Mouse (Mus musculus): ENCODE measurements around the gene Lgals4.

The Lgals4 gene

GRCm38 (mm10) chr7:28806869-28807268 is 26.8 kb upstream of the Lgals4 start:
- in situ Hi-C loops (cut with MboI; ENCODE audit: unreplicated experiment in 2 of 2), result loop anchor here in 1 of 2 experiments (25.0 kb wide), 2 partner anchors 1280 to 1345 kb away; partner anchors contain the start of genes Gm26920, Sertad3, Zfp260 and Zfp566

DNA sequence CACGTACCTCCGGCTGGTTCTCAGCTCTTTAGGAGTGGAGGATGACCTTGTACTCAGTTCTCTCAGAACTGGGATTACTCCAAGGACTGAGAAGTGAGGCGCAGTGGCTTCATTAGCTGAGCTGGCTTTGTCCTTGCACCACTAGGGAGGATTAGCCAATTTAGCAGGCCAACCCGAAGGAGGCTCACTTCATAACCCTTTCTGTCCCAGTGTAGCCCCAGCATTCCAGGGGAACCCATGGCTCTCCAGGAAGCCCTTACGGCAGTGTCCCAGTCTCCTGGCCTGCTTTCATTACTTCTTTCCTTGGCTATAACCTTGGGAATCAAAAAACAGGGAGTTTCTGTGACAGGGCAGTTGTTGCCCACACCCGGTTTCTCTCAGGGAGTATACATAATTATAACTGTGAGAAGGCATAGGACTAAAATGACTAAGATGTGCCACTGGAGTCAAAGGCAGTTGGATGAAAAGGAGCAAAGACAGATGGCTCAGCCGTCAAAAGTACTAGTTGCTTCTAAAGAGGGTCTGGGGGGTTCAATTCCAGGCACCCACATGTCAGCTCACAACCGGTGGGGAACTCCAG is 25.9 kb upstream of the Lgals4 start:
- in situ Hi-C loops (cut with MboI; ENCODE audit: unreplicated experiment in 2 of 2), result loop anchor here in 1 of 2 experiments (25.0 kb wide), 2 partner anchors 1280 to 1345 kb away; partner anchors contain the start of genes Gm26920, Sertad3, Zfp260 and Zfp566

DNA sequence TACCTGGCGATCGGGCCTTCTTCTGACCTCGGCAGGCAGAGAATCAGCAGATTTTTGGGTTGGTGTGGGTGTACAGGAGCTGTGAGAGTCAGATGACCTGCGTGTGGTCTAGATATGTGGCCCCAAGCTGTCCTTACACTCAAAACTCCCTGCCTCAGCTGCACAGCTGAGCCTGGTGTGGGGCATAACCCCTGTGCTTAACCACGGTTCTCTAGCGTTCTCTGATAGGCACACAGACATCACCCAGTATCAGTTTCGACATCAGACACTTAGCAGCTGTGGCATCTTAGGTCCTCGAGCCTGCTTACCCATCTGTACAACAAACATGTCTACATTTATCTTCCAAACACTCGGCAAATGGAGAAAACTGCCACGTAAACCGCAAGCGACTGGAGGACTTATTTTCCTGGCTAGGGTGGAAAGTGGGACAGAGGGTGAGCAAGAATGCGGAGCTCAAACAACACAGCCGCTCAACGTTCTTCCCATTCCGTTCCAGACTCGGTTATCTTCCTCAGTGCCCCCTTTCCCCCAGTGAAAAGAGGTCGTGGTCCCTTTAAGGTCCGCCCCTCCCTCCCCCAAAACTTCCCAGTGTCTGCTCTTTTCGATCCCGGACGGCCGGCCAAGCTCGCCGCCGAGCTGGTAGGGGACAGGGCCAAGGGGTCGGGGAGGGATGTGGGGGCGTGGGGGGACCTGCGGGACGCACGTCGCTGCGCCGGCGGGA is 25.3 kb upstream of the Lgals4 start, which contains the start of gene Hnrnpl:
Gene Hnrnpl, plus strand, starts transcription at position 321 of the 721 bp plus-strand sequence.
- in situ Hi-C loops (cut with MboI; ENCODE audit: unreplicated experiment in 2 of 2), result loop anchor here in 1 of 2 experiments (25.0 kb wide), 2 partner anchors 1279 to 1346 kb away; partner anchors contain the start of genes Gm26920, Sertad3, Zfp260 and Zfp566

- in situ Hi-C loops (cut with MboI; ENCODE audit: unreplicated experiment in 2 of 2), result loop anchor here in 1 of 2 experiments (25.0 kb wide), 2 partner anchors 1278 to 1347 kb away; partner anchors contain the start of genes Gm26920, Sertad3, Zfp260 and Zfp566
These were observed 24.7 kb upstream of the Lgals4 start for GRCm38 (mm10) chr7:28808957-28809393.

DNA sequence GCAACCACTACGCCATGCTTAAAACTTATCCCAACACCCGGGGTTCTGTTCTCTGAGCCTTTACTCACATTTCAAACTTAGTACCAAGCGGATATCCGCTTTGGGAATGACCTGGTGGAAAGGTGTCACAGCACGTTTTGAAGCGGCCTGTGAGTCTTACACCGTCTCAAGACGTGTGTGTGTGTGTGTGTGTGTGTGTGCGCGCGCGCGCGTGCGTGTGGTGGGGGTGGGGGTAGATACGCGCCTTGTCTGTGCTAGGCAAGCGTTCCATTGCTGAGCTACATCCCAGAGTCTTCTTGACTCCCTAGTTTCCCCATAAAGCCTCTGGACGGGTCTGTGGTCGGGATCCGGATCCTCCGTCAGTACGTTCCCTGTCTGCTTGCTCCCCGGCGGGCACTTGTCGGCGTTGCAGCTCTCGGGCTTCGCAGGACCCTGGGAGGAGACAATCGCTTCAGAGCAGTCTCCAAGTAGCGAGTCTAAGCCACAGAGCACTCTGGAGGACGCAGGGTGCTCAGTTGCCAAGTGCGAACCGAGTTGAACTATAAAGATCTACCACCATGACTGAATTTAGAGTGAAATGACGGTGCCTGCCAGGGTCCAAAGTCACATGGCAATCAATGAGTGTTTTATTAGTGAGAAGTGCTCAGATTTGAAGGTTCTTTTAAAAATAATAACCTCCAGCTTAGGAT is 24.1 kb upstream of the Lgals4 start:
- in situ Hi-C loops (cut with MboI; ENCODE audit: unreplicated experiment in 2 of 2), result loop anchor here in 1 of 2 experiments (25.0 kb wide), 2 partner anchors 1278 to 1347 kb away; partner anchors contain the start of genes Gm26920, Sertad3, Zfp260 and Zfp566

DNA sequence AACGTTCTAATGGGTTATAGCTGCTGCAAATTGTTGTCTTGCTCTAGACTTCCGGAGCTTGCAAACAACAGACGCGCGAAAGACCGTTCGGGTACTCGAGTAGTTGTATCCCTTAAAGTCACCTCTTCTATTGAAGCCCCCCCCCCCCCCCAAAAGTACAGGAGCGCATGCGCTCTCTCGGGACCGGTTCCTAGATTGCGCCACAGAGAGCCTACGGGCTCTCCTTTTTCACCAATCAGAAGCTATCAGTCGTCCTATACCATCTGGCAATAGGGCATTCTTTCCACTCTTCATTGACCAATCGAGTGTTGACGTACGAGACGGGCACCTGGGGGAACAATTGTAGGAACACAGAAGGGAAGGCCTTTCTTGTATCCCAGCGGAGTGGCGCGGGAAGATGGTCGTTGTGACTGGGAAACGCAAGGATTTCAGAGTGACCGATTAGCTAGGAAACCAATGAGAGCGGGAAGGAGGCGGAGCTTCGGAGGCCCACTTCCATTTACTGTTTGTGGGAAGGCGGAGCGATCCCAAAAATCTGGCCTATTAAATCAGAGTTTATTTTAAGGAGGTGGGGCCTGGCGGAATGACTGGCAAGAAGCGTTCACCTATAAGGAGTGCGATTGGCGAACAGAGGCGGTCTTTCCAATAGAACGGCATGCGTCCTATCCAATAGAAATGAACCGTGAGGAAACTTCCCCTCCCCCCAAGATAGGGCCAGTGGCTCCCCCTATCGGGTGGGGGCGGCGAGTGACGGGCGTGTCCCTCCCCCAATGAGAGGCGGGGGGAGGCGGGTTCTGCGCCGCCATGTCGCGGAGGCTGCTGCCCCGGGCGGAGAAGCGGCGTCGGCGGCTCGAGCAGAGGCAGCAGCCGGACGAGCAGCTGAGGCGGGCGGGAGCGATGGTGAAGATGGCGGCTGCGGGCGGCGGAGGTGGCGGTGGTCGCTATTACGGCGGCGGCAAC is 23.3 kb upstream of the Lgals4 start:
- in situ Hi-C loops (cut with MboI; ENCODE audit: unreplicated experiment in 2 of 2), result loop anchor here in 1 of 2 experiments (25.0 kb wide), 2 partner anchors 1277 to 1348 kb away; partner anchors contain the start of genes Gm26920, Sertad3, Zfp260 and Zfp566

- in situ Hi-C loops (cut with MboI; ENCODE audit: unreplicated experiment in 2 of 2), result loop anchor here in 1 of 2 experiments (25.0 kb wide), 2 partner anchors 1276 to 1349 kb away; partner anchors contain the start of genes Gm26920, Sertad3, Zfp260 and Zfp566
These were observed 22.4 kb upstream of the Lgals4 start for GRCm38 (mm10) chr7:28811228-28811627.

DNA sequence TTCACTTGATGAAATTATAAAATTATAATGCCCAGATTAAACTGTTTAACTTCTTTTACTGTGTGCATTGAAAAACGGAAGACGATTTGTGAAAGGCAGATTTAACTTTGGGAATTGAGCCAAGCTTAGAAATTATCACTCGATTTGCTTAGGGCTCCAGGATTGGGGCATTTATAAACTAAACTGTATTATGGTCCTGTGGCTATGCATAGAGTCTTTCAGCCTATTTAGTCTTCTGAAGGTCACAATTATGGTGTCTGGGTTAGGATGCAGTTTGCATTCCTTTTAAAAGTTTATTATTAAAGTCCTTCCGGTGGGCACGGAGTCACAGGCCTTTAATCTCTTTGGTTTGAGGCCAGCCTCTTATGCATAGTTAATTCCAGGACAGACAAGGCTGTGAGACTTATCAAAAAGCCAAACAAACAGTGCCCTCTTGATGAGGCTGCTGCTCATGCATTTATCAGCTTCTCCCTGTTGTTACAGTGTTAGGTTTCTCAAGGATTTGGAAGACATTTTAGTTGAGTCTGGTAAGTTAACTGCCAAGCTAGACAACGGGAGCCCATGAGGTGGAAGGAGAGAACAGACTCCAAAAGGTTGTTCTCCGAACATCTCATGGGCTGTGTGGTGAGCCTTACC is 21.9 kb upstream of the Lgals4 start:
- in situ Hi-C loops (cut with MboI; ENCODE audit: unreplicated experiment in 2 of 2), result loop anchor here in 1 of 2 experiments (25.0 kb wide), 2 partner anchors 1276 to 1349 kb away; partner anchors contain the start of genes Gm26920, Sertad3, Zfp260 and Zfp566

DNA sequence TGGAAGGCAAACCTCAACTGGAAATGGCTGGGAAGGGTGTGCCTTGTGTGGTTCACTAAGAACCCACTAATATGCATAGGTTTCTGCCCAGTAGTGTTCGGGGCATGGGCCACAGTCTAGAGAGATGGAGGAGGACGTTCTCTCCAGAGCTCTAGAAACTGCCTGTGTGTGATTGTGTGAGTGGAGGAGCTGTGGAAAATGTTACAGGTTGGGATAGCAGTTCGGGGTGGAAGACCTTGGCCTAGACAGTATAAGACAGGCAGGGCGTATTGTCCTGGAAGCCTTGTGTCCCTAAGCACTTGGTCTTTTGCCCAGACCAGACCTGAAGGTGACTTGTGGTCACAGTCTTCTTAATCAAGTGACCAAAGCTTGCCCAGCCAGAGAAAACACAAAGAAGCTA is 21.2 kb upstream of the Lgals4 start:
- in situ Hi-C loops (cut with MboI; ENCODE audit: unreplicated experiment in 2 of 2), result loop anchor here in 1 of 2 experiments (25.0 kb wide), 2 partner anchors 1275 to 1350 kb away; partner anchors contain the start of genes Gm26920, Sertad3, Zfp260 and Zfp566

DNA sequence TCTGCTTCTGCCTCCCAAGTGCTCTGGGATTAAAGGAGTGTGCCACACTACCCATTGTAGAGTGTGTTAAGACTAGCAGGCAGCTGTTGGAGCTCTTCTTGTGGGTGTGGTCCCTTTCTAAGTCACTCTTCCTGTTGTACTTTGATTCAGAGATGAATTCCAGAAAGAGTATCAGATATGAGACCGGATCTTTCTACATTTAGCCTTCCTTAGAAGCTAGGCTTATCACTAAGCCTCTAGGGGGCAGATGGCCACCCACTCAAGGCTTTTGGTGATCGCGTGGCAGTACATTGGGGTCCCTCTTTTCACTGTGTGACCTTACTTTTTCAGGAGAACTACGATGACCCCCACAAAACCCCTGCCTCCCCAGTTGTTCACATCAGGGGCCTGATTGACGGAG is 20.7 kb upstream of the Lgals4 start:
- in situ Hi-C loops (cut with MboI; ENCODE audit: unreplicated experiment in 2 of 2), result loop anchor here in 1 of 2 experiments (25.0 kb wide), 2 partner anchors 1274 to 1351 kb away; partner anchors contain the start of genes Gm26920, Sertad3, Zfp260 and Zfp566

- in situ Hi-C loops (cut with MboI; ENCODE audit: unreplicated experiment in 2 of 2), result loop anchor here in 1 of 2 experiments (25.0 kb wide), 2 partner anchors 1273 to 1352 kb away; partner anchors contain the start of genes Gm26920, Sertad3, Zfp260 and Zfp566
These were observed 19.2 kb upstream of the Lgals4 start for GRCm38 (mm10) chr7:28814306-28815034.

- in situ Hi-C loops (cut with MboI; ENCODE audit: unreplicated experiment in 2 of 2), result loop anchor here in 1 of 2 experiments (25.0 kb wide), 2 partner anchors 1272 to 1353 kb away; partner anchors contain the start of genes Gm26920, Sertad3, Zfp260 and Zfp566
These were observed 18.4 kb upstream of the Lgals4 start for GRCm38 (mm10) chr7:28815230-28815629.

GRCm38 (mm10) chr7:28816201-28816600 is 17.5 kb upstream of the Lgals4 start:
- in situ Hi-C loops (cut with MboI; ENCODE audit: unreplicated experiment in 2 of 2), result loop anchor here in 1 of 2 experiments (25.0 kb wide), 2 partner anchors 1271 to 1354 kb away; partner anchors contain the start of genes Gm26920, Sertad3, Zfp260 and Zfp566

DNA sequence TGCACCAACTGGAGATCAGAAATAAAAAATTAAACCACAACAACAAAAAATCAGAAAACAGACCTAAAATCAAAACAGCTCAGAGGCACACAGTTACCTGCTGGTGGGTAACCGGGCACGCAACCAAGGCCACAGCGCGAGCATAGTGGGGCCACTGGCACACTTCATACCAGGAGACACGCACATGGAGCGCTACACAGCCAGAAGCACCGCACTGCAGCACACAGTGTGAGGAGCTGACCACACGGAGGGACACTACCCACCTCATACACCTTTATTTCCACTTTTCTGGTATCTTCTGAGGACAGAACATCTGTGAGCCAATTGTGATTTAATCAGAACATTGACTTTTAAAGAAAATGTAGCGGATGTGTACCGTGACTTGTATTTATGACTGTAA is 16.7 kb upstream of the Lgals4 start:
- in situ Hi-C loops (cut with MboI; ENCODE audit: unreplicated experiment in 2 of 2), result loop anchor here in 1 of 2 experiments (25.0 kb wide), 2 partner anchors 1270 to 1355 kb away; partner anchors contain the start of genes Gm26920, Sertad3, Zfp260 and Zfp566

- in situ Hi-C loops (cut with MboI; ENCODE audit: unreplicated experiment in 2 of 2), result loop anchor here in 1 of 2 experiments (25.0 kb wide), 2 partner anchors 1270 to 1355 kb away; partner anchors contain the start of genes Gm26920, Sertad3, Zfp260 and Zfp566
These were observed 16.1 kb upstream of the Lgals4 start for GRCm38 (mm10) chr7:28817524-28817923.

DNA sequence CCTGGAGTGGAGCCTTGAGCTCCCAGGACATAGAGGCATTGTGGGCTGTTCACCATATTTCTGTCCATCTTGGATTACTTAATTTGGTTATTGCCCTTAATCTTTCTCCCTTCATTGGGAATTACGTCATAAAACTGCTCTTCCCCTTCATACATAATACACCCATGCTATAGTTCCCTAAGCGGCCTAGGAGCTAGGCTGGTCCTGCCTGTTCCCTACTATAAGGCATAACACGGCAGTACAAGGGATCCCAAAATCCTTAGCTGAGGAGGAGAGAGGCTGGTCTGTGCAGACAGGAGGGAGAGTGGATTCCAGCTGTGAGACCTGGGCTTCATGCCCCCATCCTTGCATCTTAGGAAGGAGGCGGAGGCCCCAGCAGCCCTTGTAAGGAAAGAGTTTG is 15.7 kb upstream of the Lgals4 start:
- in situ Hi-C loops (cut with MboI; ENCODE audit: unreplicated experiment in 2 of 2), result loop anchor here in 1 of 2 experiments (25.0 kb wide), 2 partner anchors 1269 to 1356 kb away; partner anchors contain the start of genes Gm26920, Sertad3, Zfp260 and Zfp566

GRCm38 (mm10) chr7:28818436-28818835 is 15.2 kb upstream of the Lgals4 start:
- in situ Hi-C loops (cut with MboI; ENCODE audit: unreplicated experiment in 2 of 2), result loop anchor here in 1 of 2 experiments (25.0 kb wide), 2 partner anchors 1269 to 1356 kb away; partner anchors contain the start of genes Gm26920, Sertad3, Zfp260 and Zfp566

All from v-Abl transformed pro-B cells (cell line).